Mouse (Mus musculus) G1E (cell line): ENCODE results near the gene Entpd8.

Experiments
- CTCF ChIP-seq: IDR thresholded peaks from 2 replicates; pipeline ENCODE4 v1.5.1; 2012; ENCODE audit warnings: low read depth, low read length, inconsistent platforms, mixed read lengths
- GATA1 ChIP-seq: IDR thresholded peaks from 2 replicates; pipeline ENCODE4 v1.6.1; 2012; ENCODE audit warnings: borderline replicate concordance, low read length, inconsistent platforms, mixed read lengths

GRCm38 (mm10) chr2:25128072-25128471 is 48.0 kb downstream of the Entpd8 start:
- TF ChIP-seq CTCF = no peak
- no peak for TF ChIP-seq GATA1
